Mouse (Mus musculus) stomach, postnatal 0 days (tissue): ENCODE measurements around the gene Gpr34.

Experiments
- CTCF ChIP-seq: IDR thresholded peaks from 2 replicates; pipeline ENCODE4 v1.5.1; 2016; ENCODE audit warnings: antibody characterized with exemption, low read depth, mild to moderate bottlenecking, moderate library complexity
- EP300 ChIP-seq: optimal IDR thresholded peaks from 2 replicates; pipeline ENCODE3; 2016; ENCODE audit warnings: antibody characterized with exemption

DNA sequence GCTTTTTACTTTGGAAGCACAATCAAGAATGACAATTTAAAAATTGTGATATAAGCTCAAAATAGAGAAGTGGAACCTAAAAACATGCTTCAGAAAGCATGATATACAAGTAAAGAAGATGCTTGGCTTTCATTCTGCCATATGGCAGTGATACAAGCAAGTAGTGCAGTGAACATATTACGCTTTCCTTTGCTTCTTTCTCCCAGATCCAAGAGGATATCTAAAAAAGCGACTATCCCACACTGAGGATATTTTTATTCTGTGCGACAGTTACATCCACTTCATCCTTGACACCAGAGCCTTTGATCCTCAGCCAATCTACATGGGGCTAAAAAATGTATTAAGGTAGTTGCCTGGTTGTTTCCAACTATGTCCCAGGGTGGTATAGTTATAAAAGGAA is 49.9 kb downstream of the Gpr34 start:
- TF ChIP-seq EP300 = no peak
- TF ChIP-seq CTCF = no peak
